28 mouse cellular contexts compared by ENCODE assay signal in the genomic region with DNA sequence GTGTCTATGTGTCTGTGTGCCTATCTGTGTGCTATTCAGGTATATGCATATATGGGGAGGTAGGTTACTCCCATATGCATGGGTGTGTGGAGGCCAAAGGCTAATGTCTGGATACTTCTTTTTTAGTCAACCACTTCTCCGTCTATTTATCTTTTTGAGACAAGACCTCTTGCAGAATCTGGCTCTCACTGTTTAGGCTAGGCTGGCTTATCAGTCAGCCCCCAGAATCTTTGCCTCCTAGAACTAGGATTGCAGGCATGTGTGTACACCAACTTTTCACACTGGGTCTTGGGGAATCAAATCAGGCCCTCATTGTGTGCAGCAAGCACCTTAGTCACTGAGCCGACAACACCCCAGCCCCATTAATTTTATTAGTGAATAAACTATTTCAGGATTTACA. TPM values are rescaled to one million over a fixed set of nuclear protein-coding genes. Genes with fewer than 3 reads are reported as not detected.
DNase-seq lines count a peak whose midpoint lies in the region; ATAC-seq and TF ChIP-seq lines count a peak whose summit lies in the region.
"Had no signal": no experiment of that assay in that cellular context is flagged by ENCODE, and none has a peak within 500 bp of the region (broad histone marks: within the 10 kb centered on the region; RNA-seq: fewer than 3 reads in every experiment).

No protein-coding gene starts in this region.

- H3K4me1 ChIP-seq in intestine, embryonic 15.5 days (replicated peaks): peaks cover 13% of the 10 kb centered on the region
- peaks cover 16% of the 10 kb centered on the region; the same call in 1 of the 2 replicates for H3K4me1 ChIP-seq in intestine, postnatal 0 days (replicated peaks; ENCODE audit: control insufficient read depth, insufficient read depth, low read length)
- peaks cover 26 to 53% of the 10 kb centered on the region in 2 experiments for H3K4me1 ChIP-seq in MEL (ENCODE audit: control insufficient read depth in 1 of 2, insufficient read depth in 2 of 2, low read length in 2 of 2)

- 40% methylated on average over 2 of the region's 2 CpGs for WGBS in intestine, embryonic 15.5 days
- 51% methylated on average over 2 of the region's 2 CpGs for WGBS in intestine, postnatal 0 days

- H3K27ac ChIP-seq in intestine, embryonic 15.5 days: no peak overlapping the region
- H3K27ac ChIP-seq in intestine, postnatal 0 days (ENCODE audit: low read depth, low read length): no peak overlapping the region
- no peak overlapping the region for H3K27ac ChIP-seq in MEL (ENCODE audit: control insufficient read depth, low read depth, low read length)
- H3K27ac ChIP-seq: embryonic facial prominence, embryonic 15.5 days; forebrain, embryonic 10.5 days; forebrain, embryonic 12.5 days had no signal

- no peak for TF ChIP-seq RAD21 in MEL (IDR thresholded peaks at IDR 0.05; ENCODE audit: low read depth, low read length)

- H3K36me3 ChIP-seq in intestine, embryonic 15.5 days: no peaks in the 10 kb centered on the region
- H3K36me3 ChIP-seq in intestine, postnatal 0 days (ENCODE audit: control insufficient read depth, insufficient read depth): no peaks in the 10 kb centered on the region; the same call in 1 of the 2 replicates
- H3K36me3 ChIP-seq in MEL (ENCODE audit: control insufficient read depth in 1 of 2, insufficient read depth in 2 of 2, low read length in 2 of 2): peaks cover 0 to 47% of the 10 kb centered on the region in 2 experiments; a peak in 2 of 4 replicates
- H3K36me3 ChIP-seq: embryonic facial prominence, embryonic 13.5 days; embryonic facial prominence, embryonic 15.5 days; forebrain, embryonic 10.5 days; forebrain, embryonic 12.5 days; G1E had no signal

- TF ChIP-seq EP300 in MEL (IDR thresholded peaks at IDR 0.05; ENCODE audit: low read depth in 1 of 2, low read length in 2 of 2): peak; percentile 76 to 89

- no peak for TF ChIP-seq POLR2A in MEL (IDR thresholded peaks at IDR 0.05; ENCODE audit: control insufficient read depth in 1 of 2, insufficient read depth in 1 of 2, low read depth in 1 of 2, low read length in 2 of 2, poor library complexity in 1 of 2)

- peak; percentile 22; the same call in 1 of the 2 replicates for ATAC-seq in intestine, embryonic 15.5 days
- ATAC-seq in intestine, postnatal 0 days: no peak
- peak; percentile 66 for ATAC-seq in megakaryocyte progenitor cell, adult 5-6 weeks (replicated peaks; ENCODE audit: poor library complexity)
- ATAC-seq: activated CD4-positive, CD25-positive, alpha-beta regulatory T cell, adult 4 months; CD4-positive, CD25-positive, alpha-beta regulatory T cell, adult 4 months; forebrain, embryonic 14.5 days; forebrain, embryonic 16.5 days; Patski had no signal

- H3K79me2 ChIP-seq in MEL (ENCODE audit: control insufficient read depth, insufficient read depth, low read length, poor library complexity): no peaks in the 10 kb centered on the region

- H3K9ac ChIP-seq in intestine, embryonic 15.5 days: no peak overlapping the region
- no peak overlapping the region for H3K9ac ChIP-seq in intestine, postnatal 0 days (ENCODE audit: low read depth, low read length)
- no peak overlapping the region for H3K9ac ChIP-seq in MEL (ENCODE audit: control insufficient read depth, low read depth, low read length, poor library complexity, severe bottlenecking)
- H3K9ac ChIP-seq: embryonic facial prominence, embryonic 13.5 days; embryonic facial prominence, embryonic 15.5 days; forebrain, embryonic 12.5 days had no signal

- intact Hi-C loops in left cerebral cortex, postnatal 25 days (cut with DNase I): no loop called here

- no peak for TF ChIP-seq CTCF in intestine, postnatal 0 days (IDR thresholded peaks at IDR 0.05; ENCODE audit: low read depth)
- TF ChIP-seq CTCF in MEL (IDR thresholded peaks at IDR 0.05 in 2 of 3, conservative IDR thresholded peaks at IDR 0.05 in 1 of 3; ENCODE audit: control insufficient read depth in 1 of 3, insufficient read depth in 1 of 3, low read depth in 2 of 3, low read length in 3 of 3, poor library complexity in 1 of 3, severe bottlenecking in 1 of 3): no peak

- no peaks in the 10 kb centered on the region for H3K27me3 ChIP-seq in intestine, embryonic 15.5 days (replicated peaks)
- no peaks in the 10 kb centered on the region for H3K27me3 ChIP-seq in intestine, postnatal 0 days (replicated peaks; ENCODE audit: control insufficient read depth, insufficient read depth, low read length)
- H3K27me3 ChIP-seq in MEL (ENCODE audit: control insufficient read depth in 1 of 2, insufficient read depth in 2 of 2, low read length in 2 of 2): no peaks in the 10 kb centered on the region
- H3K27me3 ChIP-seq: CH12.LX; embryonic facial prominence, embryonic 13.5 days; embryonic facial prominence, embryonic 15.5 days; forebrain, embryonic 12.5 days; Patski had no signal

- peak; percentile 76 for DNase-seq in MEL (ENCODE audit: low read depth, low spot score)
- no peak for DNase-seq in left cerebral cortex, postnatal 25 days (ENCODE audit: low spot score in 2 of 2)
- DNase-seq in thymus, adult 18-20 months: no peak
- DNase-seq: adrenal gland, adult 8-10 months; adrenal gland, postnatal 14 days; adrenal gland, postnatal 36 days; B cell, adult 2 months; cerebellum, adult 11-12 months; cerebellum, adult 2 months; cerebellum, adult 9-10 months; cerebellum, postnatal 10 days; cerebellum, postnatal 25 days; embryo, embryonic 11 days had no signal

- H3K4me2 ChIP-seq in intestine, embryonic 15.5 days (replicated peaks): no peak overlapping the region
- H3K4me2 ChIP-seq in intestine, postnatal 0 days (replicated peaks; ENCODE audit: low read depth): no peak overlapping the region
- H3K4me2 ChIP-seq: embryonic facial prominence, embryonic 13.5 days; embryonic facial prominence, embryonic 15.5 days; forebrain, embryonic 12.5 days had no signal

- no peaks in the 10 kb centered on the region for H3K9me3 ChIP-seq in intestine, embryonic 15.5 days
- H3K9me3 ChIP-seq in intestine, postnatal 0 days (ENCODE audit: control insufficient read depth): no peaks in the 10 kb centered on the region
- no peaks in the 10 kb centered on the region for H3K9me3 ChIP-seq in MEL (replicated peaks; ENCODE audit: insufficient read depth, low read length)
- H3K9me3 ChIP-seq: embryonic facial prominence, embryonic 13.5 days; embryonic facial prominence, embryonic 15.5 days; forebrain, embryonic 10.5 days; forebrain, embryonic 12.5 days; G1E had no signal

- no peak overlapping the region for H3K4me3 ChIP-seq in intestine, embryonic 15.5 days (replicated peaks)
- H3K4me3 ChIP-seq in intestine, postnatal 0 days (ENCODE audit: low read depth, low read length): no peak overlapping the region
- no peak overlapping the region for H3K4me3 ChIP-seq in MEL (ENCODE audit: control insufficient read depth in 1 of 2, insufficient read depth in 1 of 2, low read depth in 2 of 2, low read length in 2 of 2)
- H3K4me3 ChIP-seq: embryonic facial prominence, embryonic 13.5 days; embryonic facial prominence, embryonic 15.5 days; erythroblast, embryonic 14.5 days; forebrain, embryonic 10.5 days; forebrain, embryonic 12.5 days had no signal

TF ChIP-seq in MEL, 35 proteins besides CTCF, POLR2A, EP300 and RAD21:
- peak; percentile 99 for TF ChIP-seq RCOR1 (IDR thresholded peaks at IDR 0.05; ENCODE audit: low read depth, low read length)
- peak; percentile 48; the same call in 1 of the 2 replicates for TF ChIP-seq BHLHE40 (IDR thresholded peaks at IDR 0.05; ENCODE audit: borderline replicate concordance, low read depth, low read length)
- no peak for TF ChIP-seq USF2 (IDR thresholded peaks at IDR 0.05; ENCODE audit: borderline replicate concordance in 1 of 2, insufficient read depth in 1 of 2, low read depth in 1 of 2, low read length in 2 of 2)
- peak; percentile 90 for TF ChIP-seq TCF12 (IDR thresholded peaks at IDR 0.05; ENCODE audit: low read depth, low read length)
- TF ChIP-seq POLR2AphosphoS2 (IDR thresholded peaks at IDR 0.05; ENCODE audit: low read length): no peak
- TF ChIP-seq TAL1 (IDR thresholded peaks at IDR 0.05; ENCODE audit: low read length): peak; percentile 83
- peak; percentile 48; the same call in 1 of the 2 replicates for TF ChIP-seq ETS1 (IDR thresholded peaks at IDR 0.05; ENCODE audit: low read depth, low read length)
- no peak for TF ChIP-seq MYB (IDR thresholded peaks at IDR 0.05; ENCODE audit: low read depth, low read length)
- peak; percentile 42; the same call in 1 of the 2 replicates for TF ChIP-seq MAFK (IDR thresholded peaks at IDR 0.05; ENCODE audit: borderline replicate concordance, low read depth, low read length)
- TF ChIP-seq MAX (IDR thresholded peaks at IDR 0.05; ENCODE audit: low read length): peak; percentile 32; the same call in 1 of the 2 replicates
- TF ChIP-seq GATA1 (IDR thresholded peaks at IDR 0.05; ENCODE audit: low read depth, low read length): peak; percentile 92

RNA-seq across cellular contexts. Expression of gene Camk1d, which starts 36.8 kb away (rescaled TPM):
- 24.7 and 25.2 TPM in 2 replicates for polyA plus RNA-seq in intestine, embryonic 15.5 days (2015; fragmentation: Nextera tagmentation; extraction: Ambion mirVana)
- 11.3 and 14.0 TPM in 2 replicates for polyA plus RNA-seq in intestine, postnatal 0 days (2015; fragmentation: Nextera tagmentation; extraction: Ambion mirVana)
- 2.9 and 3.7 TPM in 2 replicates for total RNA-seq in MEL (2012; rRNA removed)
- polyA plus RNA-seq in MEL (2012; ENCODE audit: insufficient read depth in 1 of 2, insufficient read length in 2 of 2, low read depth in 1 of 2, low replicate concordance in 2 of 2, missing spikeins in 1 of 2): 1 to 10 TPM in 1 of 2 experiments, not detected in 1; 4.4 TPM
- 3.3 and 4.2 TPM in 2 replicates for total RNA-seq in megakaryocyte progenitor cell, adult 5-6 weeks (2015)
- 1.1 and 1.5 TPM in 2 replicates for total RNA-seq in megakaryocyte progenitor cell, adult 5-6 weeks (2017)
- total RNA-seq in left cerebral cortex, postnatal 25 days (2021): 100 to 1,000 TPM; 115 to 116 TPM

Comparison
In these comparisons a context has a peak if more than half of its experiments do, and no peak if none do; other contexts are left out.
1. RNA of gene Camk1d, which starts 36.8 kb away (total RNA-seq): 115 to 116 TPM in left cerebral cortex, postnatal 25 days; 1.1 to 4.2 TPM in megakaryocyte progenitor cell, adult 5-6 weeks and 2.9 to 3.7 TPM in MEL; every median in the first group is over 10 times any median in the second.